Mouse (Mus musculus): Measurements from ENCODE around the gene Mettl18. TPM values are rescaled to one million over a fixed set of nuclear protein-coding genes. Genes with fewer than 3 reads are reported as not detected.
"Not testable (repeated sequence)": the region's sequence is repeated elsewhere in the genome, so short reads cannot be mapped to it uniquely, and the experiment has no call there.

The Mettl18 gene
- 1 to 10 TPM; 4.5 to 4.7 TPM for total RNA-seq (2021)
- long read RNA-seq, partial matches to known transcripts: 0 of 1 reads
- long read RNA-seq, other reads (novel, unspliced or antisense): 1 of 1 reads

DNA sequence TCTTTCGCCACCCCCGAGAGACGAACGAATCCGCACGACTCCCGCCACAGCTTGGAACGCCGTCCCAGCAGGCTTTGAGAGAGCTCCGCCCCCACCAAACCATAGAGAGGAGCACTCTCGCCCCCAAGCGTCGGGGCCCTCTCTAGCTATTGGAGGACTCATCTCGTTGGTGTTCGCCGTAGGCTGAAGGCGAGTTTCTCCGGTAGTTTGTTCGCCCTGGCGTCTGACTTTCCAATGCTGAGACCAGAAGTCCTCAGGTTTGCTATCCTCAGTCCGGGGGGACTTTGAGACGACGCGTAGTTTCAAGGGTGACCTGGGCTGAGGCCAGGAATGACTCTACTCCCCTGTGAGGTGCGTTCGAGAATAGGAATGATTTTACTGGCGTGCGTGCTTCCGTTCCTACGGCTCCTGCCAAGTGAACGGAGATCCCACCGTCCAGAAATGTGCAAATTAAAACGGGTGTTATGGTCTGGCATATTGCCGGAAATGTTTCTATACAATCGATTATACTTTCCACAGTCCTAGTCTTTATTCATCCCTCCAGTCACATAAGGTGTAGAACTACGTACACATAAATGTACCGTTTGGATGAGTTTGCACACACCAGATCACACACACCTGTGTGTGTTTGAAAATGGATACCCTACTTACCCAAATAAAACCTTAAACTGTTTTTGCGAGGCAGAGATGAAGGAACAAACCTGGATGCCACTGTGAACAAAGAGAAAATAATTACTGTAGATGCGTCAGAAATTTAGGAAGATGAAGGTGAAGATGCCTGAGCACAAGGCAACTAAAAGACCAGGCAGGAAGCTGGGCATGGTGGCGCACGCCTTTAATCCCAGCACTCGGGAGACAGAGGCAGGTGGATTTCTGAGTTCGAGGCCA, at the start of gene Mettl18, which contains the start of gene BC055324:
TSS of gene Mettl18 (plus strand) at position 169 of the 888 bp plus-strand sequence.
TSS of gene BC055324 (minus strand) at position 76 of the 888 bp plus-strand sequence.
- peak; percentile 89 to 92 for DNase-seq (ENCODE audit: low spot score in 2 of 2)

DNA sequence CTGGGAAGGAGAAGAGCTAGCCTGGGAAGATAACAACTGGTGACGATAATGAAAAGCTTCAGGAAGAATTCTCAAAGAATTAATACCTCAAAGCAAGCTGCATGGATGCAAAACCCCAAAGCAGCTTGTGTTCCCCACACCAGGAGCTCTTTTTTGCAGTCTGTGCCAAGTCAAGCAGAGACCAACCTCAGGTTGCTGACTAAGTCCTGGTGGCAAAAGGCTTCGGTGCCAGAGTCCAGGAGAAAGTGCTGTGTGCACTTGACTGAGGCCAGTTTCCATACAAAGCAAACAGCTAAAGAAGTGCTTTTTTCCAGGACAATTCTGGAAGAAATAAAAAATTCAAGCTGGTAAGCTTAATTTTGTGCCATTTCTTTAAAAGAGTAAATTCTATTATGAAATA, 41.3 kb upstream of the Mettl18 start:
- DNase-seq (ENCODE audit: low spot score in 2 of 2): no peak

- no peak for DNase-seq (ENCODE audit: low spot score in 2 of 2)
These were observed 36.7 kb upstream of the Mettl18 start for GRCm38 (mm10) chr1:163958036-163958435.

- no peak for DNase-seq (ENCODE audit: low spot score in 2 of 2)
These were observed 30.5 kb upstream of the Mettl18 start for GRCm38 (mm10) chr1:163964008-163964689.

DNA sequence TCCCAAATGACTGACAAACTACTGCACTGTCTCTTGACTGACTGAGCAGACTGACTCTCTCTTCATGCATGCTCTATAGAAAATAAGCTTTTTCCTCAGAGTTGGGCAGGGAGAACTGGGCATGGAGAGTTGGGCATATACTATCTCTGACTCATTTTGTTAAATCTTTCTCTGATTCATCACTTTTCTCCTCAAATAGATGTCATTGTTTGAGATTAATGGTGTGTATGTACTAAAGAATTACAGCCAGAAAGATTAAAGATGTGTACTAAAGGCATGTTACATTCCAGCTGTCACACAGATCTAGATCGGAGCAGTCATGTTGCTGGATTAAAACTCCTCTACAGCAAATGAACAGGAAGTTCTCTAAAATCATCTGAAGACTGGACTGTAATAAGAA, 20.2 kb upstream of the Mettl18 start:
- DNase-seq (ENCODE audit: low spot score in 2 of 2): no peak

DNA sequence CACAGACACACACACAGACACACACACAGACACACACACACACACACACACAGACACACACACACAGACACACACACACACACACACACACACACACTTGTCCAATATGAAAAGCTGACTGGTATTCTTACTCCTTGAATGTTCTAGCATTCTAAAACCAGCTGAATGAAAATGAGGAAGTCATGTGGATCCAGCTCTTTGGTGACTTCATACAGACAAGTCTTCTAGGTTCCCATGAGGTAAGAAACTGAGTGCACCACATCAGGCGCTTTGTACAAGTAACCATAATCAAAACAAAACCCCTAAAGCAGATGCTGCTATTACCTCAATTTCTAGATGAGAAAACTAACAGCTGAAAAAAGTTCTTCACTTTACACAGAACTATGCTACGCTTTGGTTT, 19.6 kb upstream of the Mettl18 start:
- DNase-seq (ENCODE audit: low spot score in 2 of 2): no peak

DNA sequence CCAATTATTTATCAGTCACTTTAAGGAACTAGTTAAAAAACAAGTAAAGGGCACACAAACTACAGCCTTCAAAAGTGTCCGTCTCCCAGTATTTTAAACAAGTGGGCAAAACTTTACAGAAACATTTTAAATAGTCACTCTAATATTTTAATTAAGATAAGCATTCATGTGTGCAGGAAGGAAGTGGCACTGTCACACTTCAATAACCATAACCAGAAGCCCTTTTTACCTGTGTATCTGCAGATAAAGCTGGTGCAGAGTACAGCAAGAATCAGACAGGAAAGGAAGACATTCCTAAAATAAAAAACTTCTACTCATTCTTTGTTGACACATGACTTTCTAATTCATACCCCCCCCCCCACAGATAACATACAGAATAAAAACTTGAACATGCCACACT, 18.2 kb upstream of the Mettl18 start:
- DNase-seq (ENCODE audit: low spot score in 2 of 2): no peak

DNA sequence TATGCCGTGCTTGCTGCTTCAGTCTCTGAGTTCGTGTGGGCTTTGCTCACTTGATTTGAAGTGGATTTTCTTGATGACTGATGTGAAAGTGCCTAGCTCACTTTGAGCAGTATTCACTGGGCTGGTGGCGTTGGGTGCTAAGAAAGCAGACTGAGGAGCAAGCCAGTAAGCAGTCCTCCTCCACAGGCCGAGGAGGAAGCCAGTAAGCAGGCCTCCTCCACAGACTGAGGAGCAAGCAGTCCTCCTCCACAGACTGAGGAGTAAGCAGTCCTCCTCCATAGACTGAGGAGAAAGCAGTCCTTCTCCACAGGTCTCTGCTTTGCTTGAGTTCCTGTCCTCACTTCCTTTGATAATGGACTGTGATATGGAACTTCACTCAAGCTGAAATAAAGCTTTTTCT, 2.3 kb upstream of the Mettl18 start:
- no peak for DNase-seq (ENCODE audit: low spot score in 2 of 2)

DNA sequence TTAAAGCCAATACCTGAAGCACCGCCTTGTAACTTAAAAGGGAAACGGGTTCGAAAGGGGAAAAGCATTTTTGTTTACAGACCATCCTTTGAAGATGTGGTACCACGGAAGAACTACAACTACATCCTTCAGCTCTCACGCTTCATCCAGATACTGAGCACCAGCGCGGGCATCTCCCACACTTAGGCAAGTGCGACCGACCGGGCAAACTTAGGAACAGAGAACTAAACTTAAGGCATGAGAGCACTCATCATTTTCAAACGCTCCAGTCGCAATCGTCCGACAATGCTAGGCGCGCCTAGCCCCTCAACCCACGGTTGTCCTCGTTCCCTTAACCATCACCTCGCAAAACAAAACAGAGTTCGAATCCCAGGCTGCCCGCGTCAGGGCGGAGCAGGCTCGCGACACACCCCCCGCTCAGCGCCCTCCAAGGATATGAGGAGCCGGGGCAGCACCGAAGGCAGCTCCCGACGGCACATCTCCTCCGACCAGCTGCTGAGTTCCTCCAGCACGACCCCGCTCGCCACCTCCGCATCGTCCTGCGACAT, 442 bp upstream of the Mettl18 start:
- DNase-seq (ENCODE audit: low spot score in 2 of 2): no peak

GRCm38 (mm10) chr1:163995609-163995913, 872 bp downstream of the Mettl18 start:
- DNase-seq (ENCODE audit: low spot score in 2 of 2): no peak

DNA sequence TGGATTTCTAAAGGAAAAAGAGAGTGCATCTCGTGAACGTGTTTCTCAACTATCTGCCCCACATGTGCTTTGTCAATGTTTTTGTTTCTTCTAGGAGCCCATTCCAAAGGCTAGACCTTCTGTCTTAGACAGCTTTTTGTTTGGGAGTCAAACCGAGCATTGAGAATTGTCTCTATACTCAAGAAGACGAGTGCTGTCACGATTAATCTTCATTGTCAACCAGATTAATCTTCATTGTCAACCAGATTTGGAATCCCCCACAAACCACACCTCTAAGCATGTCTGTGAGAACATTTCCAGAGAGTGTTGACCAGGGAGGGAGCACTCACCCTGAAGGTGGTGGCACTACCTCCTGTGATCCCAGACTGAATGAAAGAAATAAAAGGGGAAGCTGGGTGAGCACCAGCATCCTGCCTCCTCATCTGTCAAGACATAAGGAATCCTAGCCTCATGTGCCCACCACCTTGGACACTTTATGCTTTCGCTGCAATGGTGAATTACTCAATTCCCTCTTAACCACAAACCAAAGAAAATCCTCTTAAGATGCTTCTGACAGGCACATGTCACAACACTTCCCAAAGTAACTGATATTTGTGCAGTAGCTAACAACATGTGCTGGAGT, 7.3 kb downstream of the Mettl18 start:
- DNase-seq (ENCODE audit: low spot score in 2 of 2): no peak

DNA sequence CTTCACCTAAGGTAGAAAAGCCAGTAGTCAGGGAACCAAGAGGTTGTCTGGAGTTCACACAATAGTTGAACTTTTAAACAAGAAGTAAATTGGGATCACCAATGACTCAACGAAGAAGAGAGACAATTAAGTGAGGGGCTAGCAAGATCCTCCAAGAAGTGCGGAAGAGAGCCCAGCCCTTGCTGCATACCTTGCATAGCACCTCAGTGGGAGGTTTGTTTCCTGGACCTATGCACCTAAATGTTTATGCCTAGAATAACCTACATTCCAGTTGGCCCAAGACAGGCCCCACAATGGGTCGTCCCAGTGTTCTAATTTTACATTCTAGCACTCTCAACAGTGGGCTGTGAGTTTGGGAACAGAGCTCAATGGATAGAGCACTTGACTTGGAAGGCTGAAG, 9.6 kb downstream of the Mettl18 start:
- no peak for DNase-seq (ENCODE audit: low spot score in 2 of 2)

GRCm38 (mm10) chr1:164009235-164009634, 14.5 kb downstream of the Mettl18 start:
- DNase-seq (ENCODE audit: low spot score in 2 of 2): peak; percentile 12 to 26

DNA sequence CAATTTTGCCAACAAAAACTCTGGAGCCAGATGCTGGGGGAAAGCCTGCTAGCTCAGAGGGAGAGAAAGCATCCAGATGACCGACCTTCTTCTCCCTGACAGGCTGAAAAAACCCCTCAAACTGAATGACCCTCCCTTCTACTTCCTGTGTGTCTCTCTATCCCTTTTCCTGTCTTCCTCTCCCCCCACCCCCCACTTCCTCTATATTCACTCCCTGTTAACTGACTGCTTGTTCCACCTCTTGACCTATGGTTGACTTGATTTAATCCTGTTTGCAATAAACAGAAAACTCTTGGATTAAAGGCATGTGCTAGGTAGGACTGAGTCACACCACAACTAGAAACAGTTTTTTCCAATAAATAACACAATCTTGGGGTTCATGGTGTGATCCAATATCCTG, 19.9 kb downstream of the Mettl18 start:
- DNase-seq (ENCODE audit: low spot score in 2 of 2): no peak

- no peak for DNase-seq (ENCODE audit: low spot score in 2 of 2)
These were observed 23.7 kb downstream of the Mettl18 start for GRCm38 (mm10) chr1:164018221-164018896.

GRCm38 (mm10) chr1:164019789-164020188, 25.1 kb downstream of the Mettl18 start:
- DNase-seq (ENCODE audit: low spot score in 2 of 2): no peak

DNA sequence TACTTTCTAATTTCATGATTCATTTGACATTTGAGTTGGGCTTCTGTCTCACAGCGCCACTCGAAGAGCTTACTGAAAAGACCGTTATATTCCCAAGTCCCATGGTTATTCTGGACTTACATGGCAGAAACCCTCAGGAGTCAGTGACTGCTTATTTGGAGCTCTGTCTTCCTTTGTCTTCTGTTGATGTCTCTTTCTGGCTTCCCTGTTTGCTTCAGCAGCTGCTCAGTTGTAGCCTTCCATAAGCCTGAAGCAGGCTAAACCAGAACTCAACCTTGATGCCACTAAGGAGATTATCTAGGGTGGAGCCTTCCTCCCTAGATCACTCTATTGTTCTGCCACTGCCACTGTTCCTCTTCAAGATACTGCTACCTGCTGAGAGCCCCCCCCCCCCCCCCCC, 26.1 kb downstream of the Mettl18 start:
- not testable (repeated sequence) for DNase-seq (ENCODE audit: low spot score in 2 of 2)

GRCm38 (mm10) chr1:164022106-164022505, 27.4 kb downstream of the Mettl18 start:
- not testable (repeated sequence) for DNase-seq (ENCODE audit: low spot score in 2 of 2)

GRCm38 (mm10) chr1:164025685-164026084, 31.0 kb downstream of the Mettl18 start:
- DNase-seq (ENCODE audit: low spot score in 2 of 2): no peak

GRCm38 (mm10) chr1:164027416-164027815, 32.7 kb downstream of the Mettl18 start:
- DNase-seq (ENCODE audit: low spot score in 2 of 2): peak in 1 of 2 experiments; percentile 13
